Mouse (Mus musculus) kidney, postnatal 0 days (tissue): ENCODE measurements around the gene Errfi1. TPM values are rescaled to one million over a fixed set of nuclear protein-coding genes. Genes with fewer than 3 reads are reported as not detected.

Experiments
- ATAC-seq: fragments of 200-750 bp; cut with Nextera tagmentation; replicated peaks from 2 replicates; pipeline ENCODE4 v1.8.0; 2017; ENCODE audit warnings: low read depth, moderate number of reproducible peaks, moderate TSS enrichment, moderate library complexity; ENCODE audit not compliant: low FRiP score
- DNase-seq: peaks from one replicate; pipeline ENCODE4 v3.0.0-alpha.2; 2016; ENCODE audit warnings: low spot score
- H3K27ac ChIP-seq: fragments of 300-500 bp; sonication (generic); 2 replicates; pipeline ENCODE4 v1.5.1; 2014; ENCODE audit warnings: mild to moderate bottlenecking
- H3K27me3 ChIP-seq: fragments of 300-500 bp; sonication (generic); 2 replicates; pipeline ENCODE4 v1.6.1; 2014; ENCODE audit warnings: low read length, mixed read lengths; ENCODE audit not compliant: insufficient read depth
- H3K36me3 ChIP-seq: fragments of 300-500 bp; sonication (generic); 2 replicates; pipeline ENCODE4 v1.6.1; 2014; ENCODE audit warnings: low read length, mixed read lengths; ENCODE audit not compliant: insufficient read depth
- H3K4me1 ChIP-seq: fragments of 300-500 bp; sonication (generic); replicated peaks from 2 replicates; pipeline ENCODE4 v1.6.1; 2014; ENCODE audit warnings: antibody characterized with exemption, low read length, mixed read lengths; ENCODE audit not compliant: insufficient read depth
- H3K4me2 ChIP-seq: fragments of 300-500 bp; sonication (generic); 2 replicates; pipeline ENCODE4 v1.6.1; 2014; ENCODE audit warnings: mild to moderate bottlenecking, low read length, moderate library complexity, mixed read lengths
- H3K4me3 ChIP-seq: fragments of 300-500 bp; sonication (generic); replicated peaks from 2 replicates; pipeline ENCODE4 v1.5.1; 2014; ENCODE audit warnings: low read depth, low read length
- H3K9ac ChIP-seq: fragments of 300-500 bp; sonication (generic); 2 replicates; pipeline ENCODE4 v1.6.1; 2014; ENCODE audit warnings: low read depth, low read length
- H3K9me3 ChIP-seq: fragments of 300-500 bp; sonication (generic); replicated peaks from 2 replicates; pipeline ENCODE4 v1.6.1; 2016; ENCODE audit warnings: low read length, inconsistent platforms, mixed read lengths
- CTCF ChIP-seq: IDR thresholded peaks from 2 replicates; pipeline ENCODE4 v1.5.1; 2016; ENCODE audit warnings: antibody characterized with exemption, low read depth, mild to moderate bottlenecking, moderate library complexity
- WGBS: fragments of 180-500 bp; shearing (Covaris S2); extraction: QIAGEN DNeasy Blood & Tissue Kit; methylation state at CpG from one replicate; pipeline ENCODE4 v1.1.7; 2014; 5-methylcytosine and 5-hydroxymethylcytosine counted together
- polyA plus RNA-seq: library from polyadenylated mRNA; unstranded; fragments of >200 nt; fragmentation: Nextera tagmentation; extraction: Ambion mirVana; gene quantifications from 2 replicates; pipeline ENCODE4 v1.2.1, GENCODE M21; 2015

Errfi1 gene
- polyA plus RNA-seq, 1 experiment from 2014 or later: 35.5 TPM

- WGBS: 87% methylated on average over 5 of the region's 5 CpGs
- H3K4me1 ChIP-seq: no peaks in the 10 kb centered on the region
- H3K27me3 ChIP-seq: no peaks in the 10 kb centered on the region
- H3K4me3 ChIP-seq: no peak overlapping the region
- TF ChIP-seq CTCF: no peak
- H3K27ac ChIP-seq: no peak overlapping the region
- no peaks in the 10 kb centered on the region for H3K36me3 ChIP-seq
- no peak for ATAC-seq
- H3K4me2 ChIP-seq: no peak overlapping the region
- 0 out of 2 replicates have a peak, but pooled peaks cover 11% of the 10 kb centered on the region for H3K9me3 ChIP-seq
- no peak overlapping the region for H3K9ac ChIP-seq
- no peak for DNase-seq
These were observed 26.6 kb downstream of the Errfi1 start for GRCm38 (mm10) chr4:150880364-150880763.

- Histone ChIP-seq H3K27ac (no peak overlapping the region), H3K4me3 (no peak overlapping the region), H3K36me3 (no peaks in the 10 kb centered on the region), H3K9ac (no peak overlapping the region), H3K27me3 (no peaks in the 10 kb centered on the region), H3K4me2 (no peak overlapping the region), H3K9me3 (0 out of 2 replicates have a peak, but pooled peaks cover 11% of the 10 kb centered on the region), H3K4me1 (no peaks in the 10 kb centered on the region)
- ATAC-seq: no peak
- no peak for DNase-seq
- no peak for TF ChIP-seq CTCF
- 82% methylated on average over 5 of the region's 5 CpGs for WGBS
These were observed 28.9 kb downstream of the Errfi1 start for GRCm38 (mm10) chr4:150882632-150883031.

GRCm38 (mm10) chr4:150887903-150888302, 34.2 kb downstream of the Errfi1 start:
- H3K27me3 ChIP-seq: no peaks in the 10 kb centered on the region
- DNase-seq (no peak), ATAC-seq (0 out of 2 replicates have a peak, but pooled peaks have one; percentile 26)
- H3K9me3 ChIP-seq: no peaks in the 10 kb centered on the region
- H3K36me3 ChIP-seq: no peaks in the 10 kb centered on the region
- H3K9ac ChIP-seq: no peak overlapping the region
- no peak for TF ChIP-seq CTCF
- no peak overlapping the region for H3K27ac ChIP-seq
- H3K4me2 ChIP-seq: no peak overlapping the region
- peaks cover 8% of the 10 kb centered on the region; the same call in 1 of the 2 replicates for H3K4me1 ChIP-seq
- 75% methylated on average over 5 of the region's 5 CpGs for WGBS
- H3K4me3 ChIP-seq: no peak overlapping the region

- Histone ChIP-seq H3K4me3 (no peak overlapping the region), H3K4me1 (peaks cover 8% of the 10 kb centered on the region; the same call in 1 of the 2 replicates), H3K9me3 (no peaks in the 10 kb centered on the region), H3K36me3 (no peaks in the 10 kb centered on the region), H3K4me2 (no peak overlapping the region), H3K27me3 (no peaks in the 10 kb centered on the region), H3K9ac (no peak overlapping the region), H3K27ac (no peak overlapping the region)
- ATAC-seq: no peak
- DNase-seq: no peak
- no peak for TF ChIP-seq CTCF
- 67% methylated on average over 4 of the region's 4 CpGs for WGBS
These were observed 34.8 kb downstream of the Errfi1 start for GRCm38 (mm10) chr4:150888492-150888891.

- H3K9ac ChIP-seq: no peak overlapping the region
- peaks cover 8% of the 10 kb centered on the region; the same call in 1 of the 2 replicates for H3K4me1 ChIP-seq
- WGBS: 31% methylated on average over 20 of the region's 20 CpGs
- 0 out of 2 replicates have a peak, but pooled peaks have one; percentile 5 for TF ChIP-seq CTCF
- no peaks in the 10 kb centered on the region for H3K27me3 ChIP-seq
- 0 out of 2 replicates have a peak overlapping the region, but pooled peaks have one; percentile 27 for H3K27ac ChIP-seq
- DNase-seq (peak; percentile 24), ATAC-seq (peak; percentile 44; the same call in 1 of the 2 replicates)
- no peaks in the 10 kb centered on the region for H3K9me3 ChIP-seq
- no peak overlapping the region for H3K4me3 ChIP-seq
- H3K36me3 ChIP-seq: no peaks in the 10 kb centered on the region
- peak overlapping the region; percentile 31 for H3K4me2 ChIP-seq
These were observed 35.7 kb downstream of the Errfi1 start for GRCm38 (mm10) chr4:150889273-150889954.

GRCm38 (mm10) chr4:150889955-150890315, 36.2 kb downstream of the Errfi1 start:
- Histone ChIP-seq H3K4me2 (peak overlapping the region; percentile 31), H3K27ac (0 out of 2 replicates have a peak overlapping the region, but pooled peaks have one; percentile 27), H3K4me3 (no peak overlapping the region), H3K27me3 (no peaks in the 10 kb centered on the region), H3K9me3 (no peaks in the 10 kb centered on the region), H3K4me1 (peaks cover 8% of the 10 kb centered on the region; the same call in 1 of the 2 replicates), H3K9ac (no peak overlapping the region), H3K36me3 (no peaks in the 10 kb centered on the region)
- WGBS: 23% methylated on average over 13 of the region's 13 CpGs
- peak; percentile 45 for DNase-seq
- TF ChIP-seq CTCF: no peak
- ATAC-seq: no peak
